In genomic region chr5:20637300-20637989, GRCm38 (mm10) we compare ENCODE assay signal across 10 mouse cellular contexts.
DNase-seq lines count a peak whose midpoint lies in the region; ATAC-seq lines count a peak whose summit lies in the region.
"Had no signal": no experiment of that assay in that cellular context is flagged by ENCODE, and none has a peak within 500 bp of the region (broad histone marks: within the 10 kb centered on the region; RNA-seq: fewer than 3 reads in every experiment).

No protein-coding gene starts in this region.

- intact Hi-C loops in left cerebral cortex, postnatal 14 days (cut with DNase I) = no loop called here

- DNase-seq in left cerebral cortex, postnatal 14 days (ENCODE audit: low spot score in 2 of 2) = peak; percentile 62 to 64
- no peak for DNase-seq in left cerebral cortex, adult 18-20 months (ENCODE audit: low spot score in 2 of 2)
- peak; percentile 72 for DNase-seq in forebrain, embryonic 14.5 days (ENCODE audit: low spot score)
- DNase-seq in adrenal gland, postnatal 36 days = no peak
- no peak for DNase-seq in thymus, postnatal 25 days

- H3K27ac ChIP-seq in forebrain, embryonic 13.5 days = no peak overlapping the region
- H3K27ac ChIP-seq in forebrain, embryonic 12.5 days = no peak overlapping the region
- H3K27ac ChIP-seq in forebrain, embryonic 14.5 days (ENCODE audit: low read depth, low read length) = no peak overlapping the region
- no peak overlapping the region for H3K27ac ChIP-seq in midbrain, embryonic 13.5 days
- H3K27ac ChIP-seq: heart, embryonic 13.5 days; stomach, embryonic 15.5 days had no signal

- no peak overlapping the region for H3K9ac ChIP-seq in forebrain, embryonic 13.5 days
- no peak overlapping the region for H3K9ac ChIP-seq in forebrain, embryonic 12.5 days
- H3K9ac ChIP-seq in forebrain, embryonic 14.5 days (ENCODE audit: low read length) = no peak overlapping the region
- H3K9ac ChIP-seq in midbrain, embryonic 13.5 days (replicated peaks) = no peak overlapping the region
- H3K9ac ChIP-seq: heart, embryonic 13.5 days; stomach, embryonic 15.5 days had no signal

- peak; percentile 57 for ATAC-seq in forebrain, embryonic 13.5 days
- no peak for ATAC-seq in forebrain, embryonic 12.5 days (ENCODE audit: low FRiP score)
- peak; percentile 30; the same call in 1 of the 2 replicates for ATAC-seq in forebrain, embryonic 14.5 days
- peak; percentile 48 for ATAC-seq in midbrain, embryonic 13.5 days

- peaks cover 20% of the 10 kb centered on the region for H3K4me1 ChIP-seq in forebrain, embryonic 13.5 days
- H3K4me1 ChIP-seq in forebrain, embryonic 12.5 days = peaks cover 3% of the 10 kb centered on the region; the same call in 1 of the 2 replicates
- peaks cover 4% of the 10 kb centered on the region; the same call in 1 of the 2 replicates for H3K4me1 ChIP-seq in forebrain, embryonic 14.5 days (ENCODE audit: control insufficient read depth, insufficient read depth, low read length)
- peaks cover 14% of the 10 kb centered on the region for H3K4me1 ChIP-seq in midbrain, embryonic 13.5 days (replicated peaks)
- H3K4me1 ChIP-seq: heart, embryonic 13.5 days; stomach, embryonic 15.5 days had no signal

- H3K36me3 ChIP-seq in forebrain, embryonic 13.5 days (ENCODE audit: poor library complexity, severe bottlenecking) = no peaks in the 10 kb centered on the region
- H3K36me3 ChIP-seq in forebrain, embryonic 12.5 days (replicated peaks) = no peaks in the 10 kb centered on the region
- no peaks in the 10 kb centered on the region for H3K36me3 ChIP-seq in forebrain, embryonic 14.5 days (ENCODE audit: control insufficient read depth, insufficient read depth, low read length)
- H3K36me3 ChIP-seq in midbrain, embryonic 13.5 days = no peaks in the 10 kb centered on the region
- H3K36me3 ChIP-seq: heart, embryonic 13.5 days; stomach, embryonic 15.5 days had no signal

- no peak overlapping the region for H3K4me2 ChIP-seq in forebrain, embryonic 13.5 days
- no peak overlapping the region for H3K4me2 ChIP-seq in forebrain, embryonic 12.5 days
- no peak overlapping the region for H3K4me2 ChIP-seq in forebrain, embryonic 14.5 days (ENCODE audit: low read length)
- no peak overlapping the region for H3K4me2 ChIP-seq in midbrain, embryonic 13.5 days (replicated peaks)
- H3K4me2 ChIP-seq: heart, embryonic 13.5 days; stomach, embryonic 15.5 days had no signal

- no peak overlapping the region for H3K4me3 ChIP-seq in forebrain, embryonic 13.5 days
- no peak overlapping the region for H3K4me3 ChIP-seq in forebrain, embryonic 12.5 days (replicated peaks)
- no peak overlapping the region for H3K4me3 ChIP-seq in forebrain, embryonic 14.5 days (ENCODE audit: low read depth, low read length)
- no peak overlapping the region for H3K4me3 ChIP-seq in midbrain, embryonic 13.5 days (replicated peaks)
- H3K4me3 ChIP-seq: heart, embryonic 13.5 days; stomach, embryonic 15.5 days had no signal

- no peaks in the 10 kb centered on the region for H3K9me3 ChIP-seq in forebrain, embryonic 13.5 days (replicated peaks)
- H3K9me3 ChIP-seq in forebrain, embryonic 12.5 days = no peaks in the 10 kb centered on the region
- H3K9me3 ChIP-seq in forebrain, embryonic 14.5 days (replicated peaks; ENCODE audit: control insufficient read depth, low read length) = no peaks in the 10 kb centered on the region
- no peaks in the 10 kb centered on the region for H3K9me3 ChIP-seq in midbrain, embryonic 13.5 days
- H3K9me3 ChIP-seq: heart, embryonic 13.5 days; stomach, embryonic 15.5 days had no signal

- no peaks in the 10 kb centered on the region for H3K27me3 ChIP-seq in forebrain, embryonic 13.5 days
- no peaks in the 10 kb centered on the region for H3K27me3 ChIP-seq in forebrain, embryonic 12.5 days
- no peaks in the 10 kb centered on the region for H3K27me3 ChIP-seq in forebrain, embryonic 14.5 days (replicated peaks; ENCODE audit: control insufficient read depth, insufficient read depth, low read length)
- H3K27me3 ChIP-seq in midbrain, embryonic 13.5 days = no peaks in the 10 kb centered on the region
- H3K27me3 ChIP-seq: stomach, embryonic 15.5 days had no signal

- WGBS in forebrain, embryonic 13.5 days = 87% methylated on average over 5 of the region's 5 CpGs
- 85% methylated on average over 5 of the region's 5 CpGs for WGBS in forebrain, embryonic 12.5 days
- 86% methylated on average over 5 of the region's 5 CpGs for WGBS in forebrain, embryonic 14.5 days
- 81% methylated on average over 5 of the region's 5 CpGs for WGBS in midbrain, embryonic 13.5 days

Comparison
In these comparisons a context has a peak if more than half of its experiments do, and no peak if none do; other contexts are left out.
1. DNase-seq: peak in left cerebral cortex, postnatal 14 days (2 of 2) and forebrain, embryonic 14.5 days (single experiment); none in left cerebral cortex, adult 18-20 months (0 of 2), adrenal gland, postnatal 36 days (0 of 2) and thymus, postnatal 25 days (single experiment).